Mouse (Mus musculus): ENCODE data around the gene Olfr1404.
"Not testable (repeated sequence)": the region's sequence is repeated elsewhere in the genome, so short reads cannot be mapped to it uniquely, and the experiment has no call there.

The Olfr1404 gene

DNA sequence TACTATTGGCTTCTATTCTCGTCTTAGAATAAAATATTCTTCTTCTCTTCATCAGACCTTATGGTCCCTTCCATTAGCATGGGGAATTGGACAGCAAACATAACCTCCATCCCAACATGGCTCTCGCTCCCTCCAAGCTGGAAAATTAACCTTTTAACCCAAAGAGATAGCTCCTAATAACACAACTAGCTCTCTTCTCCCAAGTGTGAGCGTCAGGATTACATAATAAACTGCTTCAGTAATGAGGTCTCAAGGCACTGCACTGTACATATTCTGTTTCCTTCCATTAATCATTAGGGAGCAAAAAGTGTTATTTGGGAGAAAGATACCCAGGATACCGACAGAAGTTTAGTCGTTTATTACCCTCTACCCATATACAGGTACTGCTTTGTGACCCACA is at the start of gene Olfr1404:
Gene Olfr1404, plus strand, starts transcription at position 301 of the 400 bp plus-strand sequence.
- DNase-seq (ENCODE audit: low spot score), result no peak

GRCm38 (mm10) chr1:173174154-173174842 is 37.9 kb upstream of the Olfr1404 start:
- no peak for DNase-seq (ENCODE audit: low spot score)

DNA sequence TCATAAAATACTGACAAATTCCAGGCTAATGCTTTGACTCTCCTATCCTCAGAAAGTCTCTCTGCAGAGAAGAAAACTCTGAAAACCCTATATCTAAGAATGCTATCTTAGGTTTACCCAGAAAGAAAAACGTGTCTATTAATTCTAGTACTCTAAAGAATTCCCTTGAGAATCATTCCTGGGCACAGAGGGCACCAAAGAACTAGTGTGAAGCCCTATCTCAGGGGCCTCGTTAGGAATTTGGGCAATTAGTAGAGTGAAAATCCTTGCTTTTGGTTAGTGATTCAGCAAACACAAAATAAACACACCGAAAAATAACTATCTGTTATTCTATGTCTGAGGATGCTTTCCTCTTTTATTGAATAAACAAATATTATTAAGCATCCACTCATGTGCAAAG is 21.7 kb upstream of the Olfr1404 start, which contains the start of gene Olfr1406:
Gene Olfr1406, minus strand, starts transcription at position 101 of the 400 bp plus-strand sequence.
- no peak for DNase-seq (ENCODE audit: low spot score)

DNA sequence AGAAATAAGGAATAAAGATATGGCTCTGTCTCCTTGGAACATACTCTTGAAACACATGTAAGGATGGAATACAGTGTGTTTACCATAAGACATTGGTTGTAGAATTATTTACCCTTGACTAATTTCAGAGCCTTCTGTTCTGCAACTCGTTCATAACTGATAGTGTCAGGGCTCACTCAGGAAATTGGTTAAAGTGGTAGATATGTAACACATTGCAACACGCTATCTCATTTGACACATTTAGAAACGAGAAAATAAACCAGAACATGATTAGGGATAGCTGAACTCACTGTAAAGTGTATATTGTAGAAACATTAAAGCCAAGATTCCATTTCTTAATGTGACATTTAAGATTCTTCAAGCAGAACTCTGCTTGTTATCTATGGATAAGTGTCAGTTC is 20.1 kb upstream of the Olfr1404 start:
- DNase-seq (ENCODE audit: low spot score), result no peak

DNA sequence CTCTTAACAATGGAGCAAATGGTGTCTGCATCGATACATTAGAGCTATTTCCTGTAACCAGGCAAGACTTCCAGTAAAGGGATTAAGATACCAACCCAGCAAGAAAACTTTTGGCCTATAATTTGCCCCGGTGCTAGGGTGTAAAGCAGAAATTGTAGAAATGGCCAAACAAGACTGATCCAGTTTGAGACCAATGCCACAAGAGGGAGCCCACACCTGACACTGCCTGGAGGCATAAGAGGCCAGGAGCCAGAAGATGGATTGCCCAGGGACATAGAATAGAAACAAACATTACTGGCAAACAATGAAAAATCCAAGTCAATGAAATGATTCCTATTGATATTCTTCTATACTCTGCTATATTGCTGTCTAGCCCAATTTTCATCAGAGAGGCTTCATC is 15.8 kb upstream of the Olfr1404 start:
- no peak for DNase-seq (ENCODE audit: low spot score)

DNA sequence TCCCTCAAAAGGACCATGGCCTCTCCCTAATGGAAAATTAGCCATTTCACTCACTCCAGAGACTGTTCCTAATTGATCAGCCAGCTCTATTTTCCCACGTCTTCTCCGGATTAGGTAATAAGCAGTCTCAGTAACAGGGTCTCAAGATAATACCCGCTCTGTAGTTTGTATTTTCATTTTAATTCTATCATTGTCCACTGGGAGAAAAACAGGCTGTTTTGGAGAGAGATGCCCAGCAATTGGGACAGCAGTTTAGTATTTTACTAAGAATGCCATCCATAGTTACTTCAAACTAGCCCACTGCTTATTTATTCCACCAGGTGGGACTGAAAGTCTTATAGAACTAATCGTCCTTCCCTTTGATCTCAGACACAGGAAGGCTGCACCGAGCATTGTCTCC is 14.7 kb upstream of the Olfr1404 start, which contains the start of gene Olfr218:
Gene Olfr218, plus strand, starts transcription at position 301 of the 400 bp plus-strand sequence.
- DNase-seq (ENCODE audit: low spot score), result no peak

- DNase-seq (ENCODE audit: low spot score), result no peak
Observed at GRCm38 (mm10) chr1:173216481-173216880, 4.3 kb downstream of the Olfr1404 start.

GRCm38 (mm10) chr1:173227081-173227480 is 14.9 kb downstream of the Olfr1404 start, which contains the start of gene Fcer1a:
TSS of gene Fcer1a (minus strand) at chr1:173227214.
- DNase-seq (ENCODE audit: low spot score), result no peak

DNA sequence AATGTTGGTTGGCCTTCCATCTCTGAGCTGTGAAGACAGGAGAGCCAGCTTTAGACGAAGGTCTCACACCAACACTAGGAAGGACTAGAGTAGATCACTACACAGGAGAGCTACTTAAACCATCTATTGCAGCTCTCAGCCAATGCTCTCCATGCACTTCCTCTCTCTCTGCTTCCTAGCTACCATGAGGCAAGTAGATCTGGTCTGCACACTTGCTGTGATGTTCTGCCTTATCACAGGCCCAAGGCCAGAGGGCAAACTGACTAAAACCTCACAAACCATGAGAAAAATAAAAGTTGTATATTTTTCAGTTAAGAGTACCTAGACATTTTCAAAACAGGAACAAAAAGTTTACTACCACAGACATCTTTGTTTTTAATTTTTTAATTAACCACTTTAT is 24.8 kb downstream of the Olfr1404 start:
- not testable (repeated sequence) for DNase-seq (ENCODE audit: low spot score)

DNA sequence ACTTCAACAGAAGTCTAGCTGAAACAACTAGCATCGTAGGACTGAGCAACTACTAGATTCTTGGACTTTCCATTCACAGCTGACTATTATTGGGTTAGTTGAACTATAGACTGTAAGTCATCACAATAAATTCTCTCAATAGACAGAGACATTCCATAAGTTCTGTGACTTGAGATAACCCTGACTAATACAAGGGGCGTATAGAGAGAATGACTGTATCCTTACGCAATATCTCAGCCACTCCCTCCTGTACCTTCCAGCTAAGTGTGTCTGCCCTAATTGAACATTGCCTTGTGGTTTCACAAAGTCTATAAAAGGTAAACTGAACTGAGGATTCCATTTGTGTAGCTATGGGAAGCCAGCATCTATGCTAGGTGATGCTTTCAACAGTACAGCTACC is 37.7 kb downstream of the Olfr1404 start:
- DNase-seq (ENCODE audit: low spot score), result no peak

DNA sequence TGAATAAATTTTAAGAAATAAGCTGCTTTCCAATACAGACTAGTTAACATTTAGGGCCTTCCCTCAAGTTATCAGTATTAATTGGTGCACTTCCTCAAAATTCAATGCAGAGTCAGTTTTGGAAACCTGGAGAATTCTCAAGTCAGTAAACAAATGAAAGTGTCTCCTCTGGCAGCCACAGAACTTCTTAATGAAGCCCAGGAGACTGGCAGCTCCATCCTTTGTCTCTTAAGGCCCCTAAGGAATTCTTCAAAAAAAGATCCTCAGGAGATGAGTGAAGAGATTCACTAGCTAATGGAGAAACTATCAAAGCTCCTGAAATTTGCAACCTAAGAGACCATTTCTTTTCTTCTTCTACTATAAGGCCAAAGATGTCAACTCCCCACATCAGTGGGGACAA is 53.5 kb downstream of the Olfr1404 start, which contains the start of gene Olfr418:
Gene Olfr418, plus strand, starts transcription at position 301 of the 400 bp plus-strand sequence.
- DNase-seq (ENCODE audit: low spot score), result no peak

All from layer of hippocampus, adult 11-12 months (tissue).